Mouse (Mus musculus): ENCODE measurements around the gene Cpeb4. TPM values are rescaled to one million over a fixed set of nuclear protein-coding genes. Genes with fewer than 3 reads are reported as not detected.

The Cpeb4 gene
- polyA plus RNA-seq, 1 experiment from 2014 or later = 20.3 TPM

DNA sequence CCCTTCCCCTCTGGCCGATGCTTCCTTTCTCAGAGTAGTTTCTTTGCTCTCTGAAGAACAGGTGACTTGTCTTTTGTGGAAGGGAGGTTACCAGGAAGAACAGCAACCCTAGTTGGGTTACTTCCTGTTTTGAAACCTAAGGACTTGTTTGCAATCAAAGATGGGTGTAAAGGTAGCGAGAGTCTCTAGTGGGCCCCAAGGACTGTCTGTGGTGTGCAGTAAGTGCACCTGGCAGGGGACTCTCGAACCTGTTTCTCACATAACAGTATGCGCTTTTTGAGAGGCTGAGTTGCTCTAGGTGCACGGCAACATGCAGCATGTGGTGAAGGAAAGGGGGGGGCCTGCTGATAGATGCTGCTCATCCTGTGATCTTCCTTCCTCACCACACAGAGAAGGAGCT lies 40.0 kb upstream of the Cpeb4 start:
- H3K4me1 ChIP-seq (ENCODE audit: control insufficient read depth, insufficient read depth, low read length) = peaks cover 11% of the 10 kb centered on the region
- H3K9ac ChIP-seq (ENCODE audit: low read length) = no peak overlapping the region
- no peak overlapping the region for H3K27ac ChIP-seq (ENCODE audit: low read depth, low read length)
- 88% methylated on average over 5 of the region's 5 CpGs for WGBS
- no peak overlapping the region for H3K4me3 ChIP-seq (ENCODE audit: low read depth, low read length)
- DNase-seq (ENCODE audit: low spot score) (no peak), ATAC-seq (ENCODE audit: insufficient read depth, low FRiP score, low TSS enrichment) (no peak)
- no peaks in the 10 kb centered on the region for H3K27me3 ChIP-seq (ENCODE audit: control insufficient read depth, insufficient read depth, low read length)
- no peaks in the 10 kb centered on the region for H3K36me3 ChIP-seq (ENCODE audit: control insufficient read depth, insufficient read depth, low read length)
- no peak overlapping the region for H3K4me2 ChIP-seq (ENCODE audit: low read depth)
- no peaks in the 10 kb centered on the region for H3K9me3 ChIP-seq (ENCODE audit: control insufficient read depth, low read length)

GRCm38 (mm10) chr11:31832439-31832980 lies 39.5 kb upstream of the Cpeb4 start:
- Histone ChIP-seq H3K9ac (ENCODE audit: low read length) (no peak overlapping the region), H3K4me2 (ENCODE audit: low read depth) (no peak overlapping the region), H3K4me1 (ENCODE audit: control insufficient read depth, insufficient read depth, low read length) (peaks cover 11% of the 10 kb centered on the region), H3K9me3 (ENCODE audit: control insufficient read depth, low read length) (no peaks in the 10 kb centered on the region), H3K36me3 (ENCODE audit: control insufficient read depth, insufficient read depth, low read length) (no peaks in the 10 kb centered on the region), H3K27ac (ENCODE audit: low read depth, low read length) (no peak overlapping the region), H3K4me3 (ENCODE audit: low read depth, low read length) (no peak overlapping the region), H3K27me3 (ENCODE audit: control insufficient read depth, insufficient read depth, low read length) (no peaks in the 10 kb centered on the region)
- ATAC-seq (ENCODE audit: insufficient read depth, low FRiP score, low TSS enrichment) (no peak), DNase-seq (ENCODE audit: low spot score) (no peak)
- WGBS = 85% methylated on average over 7 of the region's 7 CpGs

GRCm38 (mm10) chr11:31833506-31833905 lies 38.5 kb upstream of the Cpeb4 start:
- Histone ChIP-seq H3K9ac (ENCODE audit: low read length) (no peak overlapping the region), H3K4me3 (ENCODE audit: low read depth, low read length) (no peak overlapping the region), H3K27me3 (ENCODE audit: control insufficient read depth, insufficient read depth, low read length) (no peaks in the 10 kb centered on the region), H3K9me3 (ENCODE audit: control insufficient read depth, low read length) (no peaks in the 10 kb centered on the region), H3K36me3 (ENCODE audit: control insufficient read depth, insufficient read depth, low read length) (no peaks in the 10 kb centered on the region), H3K4me1 (ENCODE audit: control insufficient read depth, insufficient read depth, low read length) (peaks cover 12% of the 10 kb centered on the region), H3K27ac (ENCODE audit: low read depth, low read length) (no peak overlapping the region), H3K4me2 (ENCODE audit: low read depth) (no peak overlapping the region)
- DNase-seq (ENCODE audit: low spot score) (no peak), ATAC-seq (ENCODE audit: insufficient read depth, low FRiP score, low TSS enrichment) (no peak)
- 44% methylated on average over 2 of the region's 2 CpGs for WGBS

DNA sequence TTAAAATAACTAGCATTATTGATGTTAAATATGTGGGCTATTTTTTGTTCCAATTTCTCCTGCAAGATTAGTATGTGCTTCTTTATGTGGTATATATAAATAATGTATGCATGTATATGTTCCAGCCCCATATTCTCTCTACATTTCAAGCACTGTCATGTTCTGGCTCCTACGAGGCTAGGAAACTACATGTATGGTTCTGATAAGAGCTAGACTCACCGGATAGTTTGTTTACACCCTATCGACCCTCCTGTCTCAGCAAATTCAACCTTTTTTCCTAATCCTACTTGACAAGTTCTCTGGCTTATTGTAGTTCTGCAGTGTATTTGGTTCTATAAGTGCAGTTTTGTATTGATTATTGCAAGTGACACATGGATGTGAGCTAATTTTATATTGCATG lies 36.7 kb upstream of the Cpeb4 start:
- no peaks in the 10 kb centered on the region for H3K36me3 ChIP-seq (ENCODE audit: control insufficient read depth, insufficient read depth, low read length)
- no peak overlapping the region for H3K27ac ChIP-seq (ENCODE audit: low read depth, low read length)
- H3K4me2 ChIP-seq (ENCODE audit: low read depth) = no peak overlapping the region
- H3K27me3 ChIP-seq (ENCODE audit: control insufficient read depth, insufficient read depth, low read length) = no peaks in the 10 kb centered on the region
- no peak overlapping the region for H3K4me3 ChIP-seq (ENCODE audit: low read depth, low read length)
- DNase-seq (ENCODE audit: low spot score) (no peak), ATAC-seq (ENCODE audit: insufficient read depth, low FRiP score, low TSS enrichment) (no peak)
- 94% methylated on average over 3 of the region's 3 CpGs for WGBS
- peaks cover 9% of the 10 kb centered on the region for H3K4me1 ChIP-seq (ENCODE audit: control insufficient read depth, insufficient read depth, low read length)
- H3K9ac ChIP-seq (ENCODE audit: low read length) = no peak overlapping the region
- no peaks in the 10 kb centered on the region for H3K9me3 ChIP-seq (ENCODE audit: control insufficient read depth, low read length)

DNA sequence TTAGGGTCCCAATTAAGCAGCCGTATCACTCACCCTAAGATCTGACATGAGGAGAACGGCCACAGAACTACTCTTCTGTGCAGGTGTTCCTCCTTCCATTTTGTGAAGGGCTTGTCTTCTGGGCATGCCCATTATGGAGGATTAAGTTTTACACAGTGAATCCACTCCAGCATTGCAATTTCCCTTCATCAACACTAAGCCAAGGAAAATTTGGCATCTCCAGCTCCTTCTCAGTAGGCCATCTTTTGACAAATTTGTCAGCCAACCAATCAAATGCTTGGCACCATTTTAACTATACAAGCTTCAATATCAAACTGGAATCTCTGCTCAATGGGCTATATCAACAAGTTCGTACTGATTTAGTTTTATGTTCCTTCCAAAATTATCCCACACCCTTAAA lies 34.8 kb upstream of the Cpeb4 start:
- 88% methylated on average over 3 of the region's 3 CpGs for WGBS
- Histone ChIP-seq H3K27me3 (ENCODE audit: control insufficient read depth, insufficient read depth, low read length) (no peaks in the 10 kb centered on the region), H3K4me2 (ENCODE audit: low read depth) (no peak overlapping the region), H3K4me3 (ENCODE audit: low read depth, low read length) (no peak overlapping the region), H3K4me1 (ENCODE audit: control insufficient read depth, insufficient read depth, low read length) (peaks cover 4% of the 10 kb centered on the region; the same call in 1 of the 2 replicates), H3K9me3 (ENCODE audit: control insufficient read depth, low read length) (no peaks in the 10 kb centered on the region), H3K36me3 (ENCODE audit: control insufficient read depth, insufficient read depth, low read length) (no peaks in the 10 kb centered on the region), H3K27ac (ENCODE audit: low read depth, low read length) (no peak overlapping the region), H3K9ac (ENCODE audit: low read length) (no peak overlapping the region)
- ATAC-seq (ENCODE audit: insufficient read depth, low FRiP score, low TSS enrichment) = no peak
- DNase-seq (ENCODE audit: low spot score) = no peak

- H3K27ac ChIP-seq (ENCODE audit: low read depth, low read length) = no peak overlapping the region
- WGBS = 93% methylated on average over 4 of the region's 4 CpGs
- no peaks in the 10 kb centered on the region for H3K36me3 ChIP-seq (ENCODE audit: control insufficient read depth, insufficient read depth, low read length)
- H3K4me2 ChIP-seq (ENCODE audit: low read depth) = no peak overlapping the region
- ATAC-seq (ENCODE audit: insufficient read depth, low FRiP score, low TSS enrichment) (no peak), DNase-seq (ENCODE audit: low spot score) (no peak)
- H3K27me3 ChIP-seq (ENCODE audit: control insufficient read depth, insufficient read depth, low read length) = no peaks in the 10 kb centered on the region
- no peak overlapping the region for H3K9ac ChIP-seq (ENCODE audit: low read length)
- H3K9me3 ChIP-seq (ENCODE audit: control insufficient read depth, low read length) = no peaks in the 10 kb centered on the region
- H3K4me1 ChIP-seq (ENCODE audit: control insufficient read depth, insufficient read depth, low read length) = peaks cover 4% of the 10 kb centered on the region; the same call in 1 of the 2 replicates
- no peak overlapping the region for H3K4me3 ChIP-seq (ENCODE audit: low read depth, low read length)
Observed at GRCm38 (mm10) chr11:31837753-31838152, 34.3 kb upstream of the Cpeb4 start.

- WGBS = 58% methylated on average over 7 of the region's 7 CpGs
- H3K4me3 ChIP-seq (ENCODE audit: low read depth, low read length) = no peak overlapping the region
- H3K27me3 ChIP-seq (ENCODE audit: control insufficient read depth, insufficient read depth, low read length) = no peaks in the 10 kb centered on the region
- H3K36me3 ChIP-seq (ENCODE audit: control insufficient read depth, insufficient read depth, low read length) = no peaks in the 10 kb centered on the region
- DNase-seq (ENCODE audit: low spot score) = no peak
- no peak overlapping the region for H3K9ac ChIP-seq (ENCODE audit: low read length)
- no peaks in the 10 kb centered on the region for H3K9me3 ChIP-seq (ENCODE audit: control insufficient read depth, low read length)
- ATAC-seq (ENCODE audit: insufficient read depth, low FRiP score, low TSS enrichment) = no peak
- peaks cover 4% of the 10 kb centered on the region; the same call in 1 of the 2 replicates for H3K4me1 ChIP-seq (ENCODE audit: control insufficient read depth, insufficient read depth, low read length)
- no peak overlapping the region for H3K4me2 ChIP-seq (ENCODE audit: low read depth)
- no peak overlapping the region for H3K27ac ChIP-seq (ENCODE audit: low read depth, low read length)
Observed at GRCm38 (mm10) chr11:31838442-31839083, 33.4 kb upstream of the Cpeb4 start.

DNA sequence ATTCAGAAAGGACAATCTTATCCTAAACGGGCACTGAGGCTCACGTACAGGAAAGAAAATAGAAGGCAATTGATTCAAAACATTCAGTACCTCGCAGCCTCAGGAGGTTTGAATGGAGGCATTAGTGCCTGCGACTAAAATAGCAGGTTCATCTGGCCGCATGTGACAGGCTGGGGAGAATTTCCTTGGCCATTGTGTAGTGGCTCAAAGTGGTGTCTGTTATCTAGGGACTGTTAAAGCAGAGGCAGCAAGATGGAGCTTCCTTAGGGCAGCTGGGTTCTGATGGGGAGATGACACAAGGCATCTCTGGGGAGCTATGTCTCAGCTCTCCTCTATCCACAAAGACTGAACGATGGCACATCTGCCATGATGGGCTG lies 32.9 kb upstream of the Cpeb4 start:
- Histone ChIP-seq H3K36me3 (ENCODE audit: control insufficient read depth, insufficient read depth, low read length) (no peaks in the 10 kb centered on the region), H3K4me1 (ENCODE audit: control insufficient read depth, insufficient read depth, low read length) (peaks cover 4% of the 10 kb centered on the region; the same call in 1 of the 2 replicates), H3K9ac (ENCODE audit: low read length) (no peak overlapping the region), H3K27ac (ENCODE audit: low read depth, low read length) (no peak overlapping the region), H3K4me2 (ENCODE audit: low read depth) (no peak overlapping the region), H3K9me3 (ENCODE audit: control insufficient read depth, low read length) (no peaks in the 10 kb centered on the region), H3K4me3 (ENCODE audit: low read depth, low read length) (no peak overlapping the region), H3K27me3 (ENCODE audit: control insufficient read depth, insufficient read depth, low read length) (no peaks in the 10 kb centered on the region)
- WGBS = 68% methylated on average over 6 of the region's 6 CpGs
- no peak for DNase-seq (ENCODE audit: low spot score)
- ATAC-seq (ENCODE audit: insufficient read depth, low FRiP score, low TSS enrichment) = no peak; the same call in 1 of the 2 replicates

Measured in neural tube, embryonic 11.5 days (tissue).